Mouse (Mus musculus): ENCODE results near the gene Gpr19.

DNA sequence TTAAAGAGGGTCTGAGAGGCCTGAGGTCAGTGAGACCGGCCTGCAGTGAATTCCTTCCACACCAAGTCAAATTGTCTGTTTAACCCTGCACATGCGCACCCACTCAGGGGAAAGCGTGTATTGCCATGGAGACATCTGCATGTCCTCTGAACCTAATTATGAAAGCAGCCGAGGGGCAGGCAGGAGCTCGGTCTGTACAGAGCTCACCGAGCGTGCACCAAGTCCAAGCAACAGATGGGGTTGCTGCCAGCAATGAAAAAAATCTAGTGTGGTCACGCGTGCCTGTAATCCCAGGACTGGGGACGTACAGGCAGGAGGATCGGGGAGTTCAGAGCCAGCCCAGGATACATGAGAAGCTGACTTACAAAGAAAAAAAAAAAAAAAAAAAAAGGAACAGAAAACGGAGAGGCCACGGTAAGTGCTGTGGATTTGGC, 35.7 kb downstream of the Gpr19 start:
- TF ChIP-seq CTCF (IDR thresholded peaks at IDR 0.05; ENCODE audit: low read depth, low read length), result no peak
- TF ChIP-seq EP300 (IDR thresholded peaks at IDR 0.05; ENCODE audit: insufficient read depth, low read depth, low read length), result no peak
- TF ChIP-seq POLR2A (IDR thresholded peaks at IDR 0.05; ENCODE audit: insufficient read depth, low read length), result no peak
